Mouse (Mus musculus): ENCODE data around the gene Iqschfp.

- TF ChIP-seq POLR2A (IDR thresholded peaks at IDR 0.05; ENCODE audit: insufficient read depth, low read depth, low read length) (no peak), CTCF (IDR thresholded peaks at IDR 0.05; ENCODE audit: insufficient read depth, low read depth, low read length) (no peak)
These were observed 461.5 kb downstream of the Iqschfp start for GRCm38 (mm10) chr3:68353492-68353891.
